Mouse (Mus musculus) kidney, adult 11 months (tissue): ENCODE measurements around the gene Hlcs.

Experiments
- DNase-seq: peaks from one replicate; pipeline ENCODE4 v3.0.0; 2022

The Hlcs gene

DNA sequence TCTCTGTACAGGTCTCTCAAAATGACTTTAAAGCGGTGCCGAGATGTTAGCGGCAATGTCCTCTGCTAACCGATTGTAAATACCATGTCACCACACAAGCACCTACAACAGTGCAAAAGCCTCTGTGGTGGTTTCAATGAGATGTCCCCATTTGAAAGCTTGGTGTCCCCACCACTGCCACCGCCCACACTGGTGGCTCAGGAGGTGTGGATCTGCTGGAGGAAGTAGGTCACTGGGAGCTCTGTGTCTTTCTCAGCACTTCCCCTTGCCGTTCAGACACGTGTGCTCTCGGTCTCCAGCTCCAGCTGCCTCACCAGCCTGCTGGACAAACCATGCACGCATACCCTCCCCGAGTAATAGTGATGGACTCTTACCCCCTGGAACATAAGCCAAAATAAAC lies 72.2 kb downstream of the Hlcs start:
- DNase-seq, result no peak

DNA sequence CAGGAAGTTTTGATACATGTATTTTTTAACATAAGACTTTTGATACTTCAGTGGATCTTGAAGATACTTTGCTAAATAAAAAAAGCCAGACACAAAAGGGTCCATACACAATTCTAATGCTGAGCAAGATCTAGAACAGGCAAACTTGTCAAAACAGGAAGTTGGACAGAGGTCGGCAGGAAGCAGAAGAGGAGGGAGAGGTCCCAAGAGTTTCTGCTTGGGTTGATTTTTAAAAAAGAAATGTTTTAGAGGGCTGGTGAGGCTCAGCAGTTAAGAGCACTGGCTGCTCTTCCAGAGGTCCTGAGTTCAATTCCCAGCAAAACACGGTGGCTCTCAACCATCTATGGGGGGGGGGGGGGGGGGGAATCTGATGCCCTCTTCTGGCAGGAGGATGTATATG lies 73.2 kb downstream of the Hlcs start:
- no peak for DNase-seq

- no peak for DNase-seq
Measured at GRCm38 (mm10) chr16:94239567-94239966, 73.8 kb downstream of the Hlcs start.

DNA sequence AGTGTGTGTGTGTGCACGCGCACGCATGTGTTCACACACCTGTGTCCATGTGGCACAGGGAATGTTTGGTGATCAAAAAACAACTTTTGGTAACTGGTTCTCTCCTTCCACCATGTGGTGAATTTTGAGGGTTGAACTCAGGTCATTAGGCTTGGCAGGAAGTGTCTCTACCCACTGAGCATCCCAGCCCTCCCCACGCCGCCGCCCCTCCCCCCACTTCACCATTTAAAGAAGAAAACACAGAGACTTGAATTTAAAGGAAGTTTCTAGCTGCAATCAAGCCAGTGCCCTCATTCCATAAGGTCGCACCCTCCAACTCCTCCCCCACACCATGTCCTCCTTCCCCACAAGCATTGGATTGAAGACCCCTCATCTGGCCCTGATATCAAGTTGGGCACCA lies 74.2 kb downstream of the Hlcs start:
- DNase-seq, result no peak

DNA sequence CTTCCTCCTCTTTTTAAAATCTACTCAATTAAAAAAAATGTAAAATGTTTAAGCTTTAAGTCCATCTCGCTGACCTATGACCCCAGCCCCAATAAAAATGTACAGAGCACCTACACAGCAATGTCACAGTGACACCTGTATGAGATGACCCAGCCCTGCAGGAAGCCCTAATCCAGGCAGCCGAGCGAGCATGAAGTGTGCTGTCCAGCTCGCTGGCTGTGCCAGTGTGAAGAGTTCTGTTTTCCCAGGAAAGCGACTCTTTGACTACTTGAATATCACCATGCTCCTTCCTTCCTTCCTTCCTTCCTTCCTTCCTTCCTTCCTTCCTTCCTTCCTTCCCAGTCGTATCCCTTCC lies 76.3 kb downstream of the Hlcs start:
- DNase-seq, result no peak

GRCm38 (mm10) chr16:94236226-94237129 lies 76.9 kb downstream of the Hlcs start:
- DNase-seq, result no peak

DNA sequence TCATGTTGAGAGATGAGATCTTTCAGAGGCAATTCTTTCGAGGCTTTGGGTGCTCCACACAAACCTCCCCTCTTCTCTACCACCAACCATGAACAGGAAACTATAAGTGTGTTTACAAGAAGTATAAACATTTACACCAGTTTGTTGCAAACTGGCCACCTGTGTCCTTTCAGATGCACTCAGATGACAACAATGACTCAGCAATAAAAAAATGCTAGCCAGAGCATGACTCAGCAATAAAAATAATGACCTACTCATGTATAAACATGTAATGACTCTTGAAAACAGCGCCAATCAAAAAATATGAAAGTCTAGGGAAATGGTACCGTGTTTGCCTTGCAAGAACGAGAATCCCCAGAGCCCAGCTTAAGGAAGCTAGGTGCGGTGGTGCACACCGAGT lies 77.7 kb downstream of the Hlcs start:
- DNase-seq, result no peak

GRCm38 (mm10) chr16:94234202-94234601 lies 79.2 kb downstream of the Hlcs start:
- DNase-seq, result no peak

DNA sequence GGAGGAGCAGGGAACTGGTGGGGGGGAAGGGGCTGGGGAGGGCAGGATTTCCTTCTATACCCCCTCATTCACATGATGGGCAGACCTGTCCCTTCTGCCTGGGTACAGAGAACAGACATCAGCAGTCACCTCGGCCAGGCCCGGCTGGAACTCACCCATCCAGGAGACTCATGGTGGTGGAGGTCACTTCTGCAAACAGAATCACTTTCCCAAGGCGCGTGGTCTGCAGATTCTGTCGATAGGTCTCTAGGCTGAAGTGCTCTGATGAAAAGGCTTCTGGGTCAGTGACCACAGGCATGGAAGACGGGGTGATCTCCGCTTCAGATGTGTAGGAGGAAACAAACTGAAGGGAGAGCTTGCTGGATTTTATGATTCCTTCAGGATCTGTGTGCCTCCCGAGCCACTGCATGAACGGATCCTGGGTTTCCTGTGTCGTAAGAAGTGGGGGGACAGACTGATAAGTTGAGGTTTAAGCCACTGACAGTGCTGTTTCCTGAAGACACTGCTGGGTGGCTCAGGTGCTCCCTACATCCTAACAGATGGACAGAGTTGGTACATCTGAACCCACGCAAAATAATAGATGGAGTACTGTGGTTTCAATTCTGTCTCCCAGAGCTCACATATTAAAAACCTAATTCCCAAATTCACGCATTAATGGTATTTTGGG lies 82.3 kb downstream of the Hlcs start:
- DNase-seq, result no peak

DNA sequence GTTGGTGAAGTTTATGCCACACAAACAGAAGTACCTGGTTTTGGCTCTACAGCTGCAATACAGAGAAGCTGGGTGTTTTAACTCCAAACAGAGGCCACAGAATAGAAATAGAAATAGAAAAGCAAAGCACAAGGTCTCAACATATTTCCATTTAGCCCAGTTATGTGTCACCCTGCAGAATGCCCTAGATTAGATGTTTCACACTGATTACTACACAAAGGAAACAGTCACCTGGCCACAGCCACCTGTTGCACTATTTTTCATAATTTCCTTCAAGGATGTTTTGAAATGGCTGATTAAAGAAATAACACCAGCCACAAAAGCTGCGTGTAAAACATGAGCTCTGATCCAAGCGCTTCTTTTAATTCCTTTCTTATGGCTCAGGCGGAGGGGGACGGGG lies 82.9 kb downstream of the Hlcs start:
- no peak for DNase-seq

GRCm38 (mm10) chr16:94229890-94230289 lies 83.5 kb downstream of the Hlcs start:
- no peak for DNase-seq

DNA sequence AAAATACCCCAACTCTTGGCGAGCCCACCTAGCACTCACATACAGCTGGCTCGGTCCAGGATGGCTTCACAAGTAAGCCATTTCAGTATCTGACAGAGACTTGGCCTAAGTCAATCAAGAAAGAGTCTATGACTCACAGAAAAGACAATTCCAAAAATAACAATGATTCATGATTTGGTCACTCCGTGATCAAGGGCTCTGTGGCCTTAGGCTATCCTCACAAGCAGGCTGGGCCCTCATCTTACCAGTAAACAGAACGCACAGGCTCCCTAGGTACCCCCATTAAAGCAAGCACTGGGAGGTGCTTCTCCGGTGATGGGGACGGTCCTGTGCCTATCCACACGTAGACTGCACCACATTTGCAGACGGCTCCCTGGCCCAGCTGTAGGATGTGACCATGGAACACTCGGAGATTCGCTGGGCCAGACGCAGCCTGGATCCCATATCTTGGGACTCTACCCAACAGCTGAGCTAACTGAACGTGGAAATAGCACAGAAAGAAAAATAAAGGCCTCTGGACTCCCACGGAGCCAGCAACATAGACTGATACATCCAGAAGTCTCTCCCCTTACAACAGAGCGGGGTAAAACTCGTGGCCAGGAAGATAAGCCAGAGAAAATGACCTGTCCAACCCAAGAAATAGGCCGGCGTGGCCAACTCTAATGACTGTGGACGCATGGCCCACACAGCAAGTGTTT lies 84.4 kb downstream of the Hlcs start:
- DNase-seq, result no peak

GRCm38 (mm10) chr16:94227328-94228018 lies 85.9 kb downstream of the Hlcs start:
- DNase-seq, result peak; percentile 93

GRCm38 (mm10) chr16:94223363-94223720 lies 90.0 kb downstream of the Hlcs start:
- DNase-seq, result no peak

- no peak for DNase-seq
Measured at GRCm38 (mm10) chr16:94222646-94223362, 90.6 kb downstream of the Hlcs start.

DNA sequence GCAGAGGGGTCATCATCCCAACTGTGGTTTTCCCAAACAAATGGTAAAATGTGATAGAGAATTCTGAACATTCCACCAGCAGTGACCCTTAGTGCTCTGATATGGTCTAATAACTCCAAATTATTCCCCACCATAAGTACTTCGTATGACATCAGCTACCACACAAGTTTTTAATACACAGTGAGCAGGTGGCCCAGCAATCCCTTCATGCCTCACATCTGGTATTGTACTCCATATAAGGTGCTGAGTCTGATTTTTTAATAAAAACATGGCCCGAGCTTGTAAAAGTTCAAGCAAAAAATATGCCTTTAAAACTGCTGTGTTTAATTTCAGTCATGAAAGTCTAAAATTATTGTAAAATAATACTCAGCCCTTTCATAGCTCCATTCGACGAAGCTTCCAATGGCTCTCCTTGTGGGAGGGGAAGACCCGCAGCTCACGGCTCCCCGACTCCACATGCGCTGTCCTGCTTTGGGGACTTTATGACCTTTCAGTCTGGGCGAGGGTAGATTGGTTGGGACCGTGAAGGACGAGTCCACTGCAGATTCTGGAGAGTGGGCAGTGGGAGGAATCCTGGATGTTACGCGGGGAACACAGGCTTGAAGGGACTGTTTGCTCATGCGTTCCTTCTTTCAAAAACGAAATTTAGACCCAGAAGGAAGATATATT lies 102.5 kb downstream of the Hlcs start:
- no peak for DNase-seq

GRCm38 (mm10) chr16:94209626-94210025 lies 103.7 kb downstream of the Hlcs start:
- DNase-seq, result no peak

DNA sequence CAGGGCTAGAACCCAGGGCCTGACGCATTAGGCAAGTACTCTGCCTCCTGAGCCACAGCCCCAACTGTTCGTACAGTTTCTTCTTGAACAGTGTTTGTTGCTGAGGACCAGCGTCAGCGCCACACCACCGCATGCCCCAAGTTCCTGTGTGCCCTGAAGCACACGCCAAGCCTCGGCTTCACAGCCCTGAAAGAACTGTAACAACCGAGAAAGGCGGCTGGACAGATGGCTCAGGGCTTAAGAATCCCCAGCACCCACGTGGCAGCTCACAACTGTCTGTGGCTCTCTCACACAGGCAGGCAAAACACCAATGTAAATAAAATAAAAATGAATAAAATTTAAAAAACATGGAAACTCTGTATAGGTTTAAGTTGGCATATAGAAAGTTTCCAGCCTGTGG lies 104.5 kb downstream of the Hlcs start:
- DNase-seq, result no peak

- DNase-seq, result no peak
Measured at GRCm38 (mm10) chr16:94208152-94208551, 105.2 kb downstream of the Hlcs start.

DNA sequence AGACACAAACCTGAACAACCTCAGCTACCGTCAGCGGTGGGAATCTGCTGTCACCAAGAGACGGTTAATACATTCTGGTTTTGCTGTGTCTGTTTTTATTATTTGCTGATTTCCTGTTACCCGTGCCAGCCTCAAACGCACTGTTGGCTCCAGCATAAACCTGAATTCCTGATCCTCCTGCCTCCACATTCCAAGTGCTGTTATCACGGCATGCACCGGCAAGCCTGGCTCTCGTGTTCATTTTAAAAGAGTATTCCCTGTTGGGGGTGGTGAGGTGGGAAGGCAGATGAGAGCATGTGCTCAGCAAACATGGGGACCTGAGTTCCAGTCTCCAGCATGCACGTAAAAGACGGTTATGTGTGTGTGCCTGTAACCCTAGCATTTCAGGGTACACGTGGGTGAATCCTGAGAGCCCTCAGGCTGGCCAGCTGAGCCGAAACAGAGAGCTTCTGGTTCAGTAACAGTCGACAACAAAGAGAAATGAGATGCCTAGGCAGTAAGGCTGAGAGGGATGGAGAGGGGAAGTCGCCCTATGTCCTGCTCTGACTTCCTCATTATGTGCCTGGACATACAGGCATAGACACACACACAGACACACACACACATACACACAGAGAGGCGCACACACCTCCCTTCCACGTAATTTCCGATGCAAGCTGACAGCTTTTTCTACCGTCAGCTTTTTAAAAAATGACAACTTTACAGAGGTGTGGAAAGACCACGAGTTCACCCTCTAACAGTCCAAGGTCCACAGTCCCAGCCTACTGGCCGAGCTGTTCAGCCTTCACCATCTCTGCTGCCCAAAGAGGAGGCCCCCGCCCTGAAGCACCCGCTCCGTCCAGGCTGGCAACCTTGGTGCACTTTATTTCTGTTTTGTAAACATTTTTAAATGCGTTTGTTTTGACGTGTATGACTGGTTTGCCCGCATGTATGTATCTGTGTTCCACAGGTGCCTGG lies 107.6 kb downstream of the Hlcs start:
- no peak for DNase-seq

GRCm38 (mm10) chr16:94201387-94201786 lies 112.0 kb downstream of the Hlcs start:
- DNase-seq, result no peak
